Mouse (Mus musculus): ENCODE measurements around the gene Gm21776.
"Not testable (repeated sequence)": the region's sequence is repeated elsewhere in the genome, so short reads cannot be mapped to it uniquely, and the experiment has no call there.

The Gm21776 gene

DNA sequence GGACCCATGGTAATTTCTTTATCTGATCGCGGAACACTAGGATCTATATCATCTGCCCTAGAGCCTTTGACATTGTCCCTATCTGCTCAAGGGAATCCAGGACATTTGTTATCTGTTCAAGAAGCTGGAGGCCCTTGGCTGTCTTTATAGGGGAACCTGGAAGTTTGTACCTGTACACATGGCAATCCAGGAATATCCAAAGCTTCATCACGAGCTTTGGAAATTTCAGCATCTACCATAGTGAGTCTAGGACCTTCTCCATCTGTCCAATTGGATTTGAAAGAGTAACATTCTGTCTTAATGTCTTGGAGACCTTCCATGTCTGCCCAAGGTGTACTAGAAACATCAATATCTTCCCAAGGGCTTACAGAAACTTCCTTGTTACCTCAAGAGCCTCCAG, at the start of gene Gm21776:
Gene Gm21776, plus strand, starts transcription at position 301 of the 400 bp plus-strand sequence.
- DNase-seq = not testable (repeated sequence)

Data from kidney, postnatal 4 days (tissue).